Mouse (Mus musculus) left cerebral cortex, adult 8-10 months (tissue): ENCODE results near the gene Ssbp3. TPM values are rescaled to one million over a fixed set of nuclear protein-coding genes. Genes with fewer than 3 reads are reported as not detected.

Source experiments
- DNase-seq, 2 experiments: peaks; one replicate each; pipeline ENCODE4 v3.0.0; 2022; ENCODE audit warnings: low spot score in 2 of 2
- total RNA-seq, 4 experiments: library from RNA; stranded (reverse); gene quantifications; 2 replicates each; pipeline ENCODE4 v1.2.4; 2022

Gene Ssbp3
- total RNA-seq, 4 experiments from 2014 or later: 171 to 199 (median 187) TPM

- no peak for DNase-seq
Observed at GRCm38 (mm10) chr4:106933813-106934482, 23.4 kb downstream of the Ssbp3 start.

DNA sequence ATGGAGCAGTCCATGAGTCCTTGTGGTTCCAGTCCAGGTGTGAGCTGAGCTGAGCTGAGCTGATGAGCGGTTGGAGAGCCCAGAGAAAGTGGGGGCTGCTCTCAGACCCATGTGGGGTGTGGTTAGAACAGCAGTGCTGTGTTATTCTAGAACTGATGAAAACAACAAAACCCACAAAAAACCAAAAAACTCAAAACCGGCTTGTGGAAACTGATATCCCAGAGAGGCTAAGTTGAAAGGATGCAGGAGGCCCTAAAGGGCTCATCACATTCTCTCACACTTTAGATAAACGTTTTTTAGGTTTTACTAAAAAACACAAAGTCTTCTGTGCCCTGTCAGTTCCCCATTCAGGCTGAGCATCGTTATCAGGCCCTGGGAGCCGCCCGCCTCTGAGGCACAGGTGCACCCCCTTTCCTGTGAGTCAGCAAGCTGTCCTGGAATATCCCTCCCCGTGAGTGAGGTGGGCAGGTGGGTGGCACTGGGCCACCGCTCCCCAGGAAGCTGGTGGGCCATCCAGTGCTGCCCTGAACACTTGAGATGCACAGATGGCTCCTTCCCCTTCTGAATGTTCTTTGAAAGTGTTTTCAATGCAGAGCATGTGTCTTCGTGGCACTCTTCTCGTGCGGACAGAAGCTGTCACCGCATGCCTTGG, 24.6 kb downstream of the Ssbp3 start:
- DNase-seq: peak in 1 of 2 experiments; percentile 69

GRCm38 (mm10) chr4:106935583-106935935, 25.1 kb downstream of the Ssbp3 start:
- no peak for DNase-seq

- DNase-seq: no peak
Observed at GRCm38 (mm10) chr4:106936041-106936440, 25.5 kb downstream of the Ssbp3 start.

- DNase-seq: no peak
Observed at GRCm38 (mm10) chr4:106936741-106937140, 26.2 kb downstream of the Ssbp3 start.

- no peak for DNase-seq
Observed at GRCm38 (mm10) chr4:106938506-106939222, 28.2 kb downstream of the Ssbp3 start.

DNA sequence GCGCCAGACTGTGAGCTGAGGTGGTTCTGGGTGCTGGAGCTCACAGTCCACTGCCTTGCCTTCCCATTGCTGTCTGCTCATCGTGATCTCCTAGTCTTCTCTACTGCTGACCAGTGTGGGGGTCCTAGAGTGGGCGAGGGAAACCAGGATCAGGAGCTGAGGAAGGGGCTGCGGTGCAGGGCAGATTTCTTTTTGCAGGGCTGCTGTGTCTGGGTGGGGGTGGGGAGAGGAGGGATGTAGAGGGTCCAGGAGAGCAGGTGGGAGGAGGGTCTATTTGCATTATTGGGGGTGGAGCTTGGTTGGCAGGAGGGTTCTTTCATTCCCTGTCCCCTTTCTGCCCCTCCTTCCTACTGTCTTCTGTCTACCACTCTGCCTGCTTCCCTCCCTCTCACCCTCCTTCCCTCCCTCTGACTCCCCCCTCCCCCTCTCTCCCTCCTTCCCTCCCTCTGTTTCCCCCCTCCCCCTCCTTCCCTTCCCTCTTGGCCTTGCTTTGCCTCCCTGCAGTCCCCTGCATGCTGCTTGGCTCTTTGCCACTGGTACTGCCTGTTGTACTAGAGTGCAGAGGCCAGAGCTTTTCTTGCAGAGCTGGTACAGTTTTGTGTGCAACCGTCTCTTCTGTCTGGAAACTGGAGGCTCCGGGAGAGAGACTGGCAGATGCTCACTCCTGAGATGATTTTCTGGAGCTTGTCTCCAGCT, 28.9 kb downstream of the Ssbp3 start:
- DNase-seq: no peak

DNA sequence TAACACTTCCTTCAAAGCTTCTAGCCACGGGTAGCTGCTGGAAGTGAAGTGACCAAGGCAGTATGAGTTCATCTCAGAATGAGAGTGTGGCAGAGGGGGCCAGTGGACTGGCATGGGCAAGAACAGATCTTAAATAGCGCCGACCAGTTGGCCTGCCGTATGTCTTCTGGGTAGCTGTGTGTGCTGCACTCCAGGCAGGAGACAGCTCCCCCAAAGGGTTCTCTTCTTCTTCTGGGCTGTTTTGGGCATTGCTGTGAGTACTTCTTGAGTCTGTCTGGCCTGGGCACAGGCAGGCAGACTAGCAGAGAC, 29.4 kb downstream of the Ssbp3 start:
- DNase-seq: no peak

DNA sequence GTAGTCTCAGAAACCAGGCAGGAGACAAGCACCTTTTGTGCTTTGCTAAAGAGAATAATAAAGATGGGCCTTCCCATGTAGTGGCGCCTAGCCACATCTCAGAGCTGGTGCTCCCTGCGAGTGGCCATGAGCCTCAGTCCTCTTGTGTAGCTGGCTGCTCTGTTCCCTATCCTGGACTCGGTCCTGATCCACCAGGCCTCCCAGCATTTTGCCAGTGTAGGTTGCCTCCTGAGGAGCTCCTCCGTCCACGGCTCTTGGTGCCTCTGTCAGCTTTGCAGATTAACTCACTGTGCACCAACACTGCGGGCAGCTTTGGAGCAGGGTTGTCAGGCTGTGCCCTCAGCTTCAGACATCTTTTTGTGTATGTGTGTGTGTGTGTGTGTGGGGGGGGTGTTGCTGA, 30.4 kb downstream of the Ssbp3 start:
- no peak for DNase-seq

DNA sequence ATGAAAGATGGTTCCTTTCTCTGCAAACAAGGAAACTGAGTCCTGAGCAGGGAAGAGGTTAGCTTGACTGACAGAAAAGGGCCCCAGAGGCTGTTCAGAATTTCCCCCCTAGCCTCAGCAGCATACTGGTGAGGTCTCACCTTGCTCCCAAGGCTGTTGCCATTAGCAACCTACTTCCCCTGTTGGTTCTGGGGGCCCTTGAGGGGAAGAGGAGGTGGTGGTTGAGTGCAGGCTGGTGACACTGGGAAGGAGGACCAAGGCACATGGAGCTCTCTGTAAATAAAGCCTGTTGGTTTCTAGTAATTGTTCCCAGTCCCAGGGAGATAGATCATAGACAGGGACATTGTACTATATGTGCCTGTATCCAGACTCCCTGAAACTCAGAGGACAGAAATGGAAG, 31.0 kb downstream of the Ssbp3 start:
- DNase-seq: no peak

DNA sequence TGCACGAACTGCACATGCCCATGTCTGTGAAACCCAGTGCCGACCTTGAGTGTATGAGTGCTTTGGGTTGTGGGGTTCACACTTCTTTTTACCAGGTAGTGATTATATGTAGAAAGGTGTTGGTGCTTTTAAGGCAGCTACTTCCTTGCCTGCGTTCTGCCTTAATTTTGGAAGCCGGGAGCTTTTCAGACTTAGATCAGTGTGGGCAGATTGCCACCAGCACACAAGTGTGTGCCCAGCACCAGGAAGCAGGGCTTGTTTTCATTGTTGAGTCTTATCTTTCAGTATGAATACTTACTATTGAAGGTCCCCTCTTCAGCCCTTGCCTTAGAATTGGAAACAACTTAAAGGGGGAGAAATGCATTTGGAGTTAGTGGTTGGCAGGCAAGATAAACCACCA, 32.0 kb downstream of the Ssbp3 start:
- DNase-seq: no peak

DNA sequence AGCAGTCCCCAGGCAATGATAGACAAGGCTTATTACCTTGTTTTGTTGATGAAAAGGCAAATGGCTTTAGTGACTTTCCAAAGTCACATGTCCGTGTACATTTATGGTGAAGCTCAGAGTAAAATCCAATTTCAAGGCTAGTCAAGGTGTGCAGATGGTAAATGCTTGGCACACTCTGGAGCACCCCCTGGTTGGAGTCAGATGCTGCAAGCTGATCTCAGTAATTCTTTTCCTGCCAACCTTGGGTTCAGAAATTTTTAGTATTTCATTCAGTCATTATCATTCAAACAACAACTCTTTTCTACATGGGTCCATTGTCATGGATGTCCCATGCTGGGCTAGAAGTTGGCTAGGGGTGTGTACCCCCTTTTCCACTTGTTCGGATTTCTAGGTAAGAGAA, 33.1 kb downstream of the Ssbp3 start:
- DNase-seq: no peak

DNA sequence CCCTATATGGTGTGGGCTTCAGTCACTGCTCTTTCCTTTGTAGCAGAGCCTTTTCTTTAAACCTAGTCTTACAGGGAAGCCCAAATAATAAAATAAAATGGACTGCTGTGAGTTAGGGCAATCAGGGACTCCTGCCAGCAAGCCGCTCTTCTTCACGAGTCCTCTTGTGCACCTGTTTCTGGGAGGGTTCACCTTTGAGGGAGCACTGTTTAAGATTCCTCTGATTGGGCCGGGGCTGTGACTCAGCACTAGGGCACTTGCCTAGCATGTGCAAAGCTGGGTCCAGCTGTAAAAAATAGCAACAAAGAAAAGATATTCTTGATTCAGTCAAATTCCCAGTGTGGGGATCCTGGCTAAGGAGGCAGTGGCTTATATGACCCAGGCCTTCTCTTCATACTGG, 34.4 kb downstream of the Ssbp3 start:
- DNase-seq: no peak

- no peak for DNase-seq
Observed at GRCm38 (mm10) chr4:106947741-106948140, 37.2 kb downstream of the Ssbp3 start.

- DNase-seq: no peak
Observed at GRCm38 (mm10) chr4:106948546-106948945, 38.0 kb downstream of the Ssbp3 start.

GRCm38 (mm10) chr4:106949200-106949599, 38.7 kb downstream of the Ssbp3 start:
- peak in 1 of 2 experiments; percentile 38 for DNase-seq

DNA sequence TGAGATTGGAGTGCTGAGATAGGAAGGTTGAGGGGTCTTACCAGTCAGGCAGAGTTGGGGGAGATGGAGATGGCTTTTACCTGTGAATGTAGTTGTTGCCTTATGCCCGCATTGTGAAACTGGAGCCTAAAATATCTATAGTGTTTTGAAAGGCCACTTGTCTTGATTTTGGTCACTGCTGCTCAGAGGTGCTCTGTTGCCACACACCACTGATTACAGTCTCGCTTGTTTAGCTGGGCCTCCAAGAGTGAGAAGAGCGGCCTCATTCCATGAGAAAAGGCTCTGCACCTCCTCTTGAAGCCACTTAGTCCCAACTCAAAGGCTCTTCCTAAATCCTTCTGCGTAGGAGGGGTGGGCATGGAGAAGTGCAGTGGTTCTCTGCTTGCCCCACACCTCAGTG, 40.3 kb downstream of the Ssbp3 start:
- no peak for DNase-seq

- no peak for DNase-seq
Observed at GRCm38 (mm10) chr4:106951455-106951854, 41.0 kb downstream of the Ssbp3 start.

DNA sequence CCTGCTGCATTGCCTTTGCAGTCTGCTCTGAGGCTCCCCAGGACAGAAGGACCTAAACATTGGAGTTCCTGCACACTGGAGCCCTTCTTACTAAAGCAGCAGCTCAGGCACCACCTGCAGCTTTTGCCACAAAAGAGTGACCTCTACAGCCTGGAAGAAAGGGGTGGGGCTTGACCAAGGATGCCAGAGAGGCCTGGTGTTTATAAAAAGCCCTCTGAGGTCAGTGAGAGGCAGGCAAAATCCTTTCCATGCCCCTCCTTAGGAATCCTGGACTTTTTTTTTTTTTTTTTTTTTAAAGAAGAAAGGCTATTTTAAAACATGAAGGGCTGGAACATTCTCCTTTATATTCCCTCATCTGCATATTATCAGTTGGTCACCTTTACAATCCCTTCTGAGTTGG, 42.7 kb downstream of the Ssbp3 start:
- DNase-seq: no peak

DNA sequence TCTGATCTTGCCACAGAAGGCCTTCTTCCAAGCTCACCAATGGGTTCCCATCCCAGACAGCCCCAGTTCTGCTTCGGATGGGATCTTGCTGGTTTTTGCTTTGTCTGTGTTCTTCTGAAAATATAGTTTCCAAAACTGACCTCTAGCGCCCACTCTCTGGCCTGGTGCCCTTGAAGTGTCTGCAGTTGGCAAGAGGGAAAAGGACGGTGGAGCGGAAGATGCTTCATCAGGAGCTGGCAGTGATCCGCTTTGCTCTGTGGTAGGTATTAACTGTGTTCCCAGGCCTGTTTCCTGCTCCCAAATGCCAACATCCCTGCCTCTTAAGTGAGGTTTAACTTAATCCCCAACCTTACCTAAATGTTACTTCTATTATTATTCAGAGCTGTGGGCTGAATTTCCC, 43.3 kb downstream of the Ssbp3 start:
- peak in 1 of 2 experiments; percentile 27 for DNase-seq

GRCm38 (mm10) chr4:106955729-106956712, 45.5 kb downstream of the Ssbp3 start:
- peak; percentile 26 to 83 for DNase-seq
